Mouse (Mus musculus) CD4-positive, CD25-positive, alpha-beta regulatory T cell, adult 2 months (primary cell): Measurements from ENCODE around the gene Birc7.

Experiments used
- DNase-seq: peaks from one replicate; pipeline ENCODE4 v3.0.0-alpha.2; 2012; ENCODE audit warnings: low read depth, low spot score

The Birc7 gene

DNA sequence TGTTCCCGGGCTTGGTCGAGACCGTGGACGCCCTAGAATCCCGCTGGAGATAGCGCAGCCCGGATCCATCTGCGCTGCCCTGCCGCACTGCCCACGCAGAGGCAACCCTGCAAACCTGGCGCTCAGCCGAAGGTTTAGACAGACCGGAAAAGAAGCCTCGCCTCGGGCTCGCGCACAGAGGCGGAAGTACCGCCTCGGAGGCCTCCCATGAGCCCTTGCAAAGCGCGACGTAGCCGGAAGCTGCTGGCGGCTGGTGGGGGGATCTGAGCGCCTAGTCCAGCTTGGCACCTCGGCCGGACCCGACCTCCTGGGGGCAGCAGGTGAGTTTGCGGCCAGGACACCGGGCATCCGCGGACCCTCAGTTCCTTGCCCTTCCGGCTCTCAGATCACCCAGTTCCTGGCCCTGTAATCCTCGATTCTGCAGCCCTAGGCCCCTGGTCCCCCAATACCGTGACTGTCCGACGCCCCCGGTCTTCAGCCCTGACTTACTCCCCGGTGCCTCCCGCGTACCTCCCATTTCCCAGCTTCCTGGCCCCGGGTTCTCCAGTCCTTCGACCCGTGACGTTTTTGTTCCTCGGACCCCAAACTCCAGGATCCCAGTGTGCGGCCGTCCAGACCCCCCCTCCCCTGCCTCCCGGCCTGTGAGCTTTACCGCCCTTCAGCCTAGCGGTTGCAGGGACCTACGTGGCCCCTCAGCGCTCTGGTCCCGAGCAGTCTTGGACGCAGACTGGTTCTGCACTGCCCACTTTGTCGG is 38.4 kb downstream of the Birc7 start, which contains the start of gene Arfgap1:
Gene Arfgap1 (plus strand): TSS at position 216 of the 754 bp plus-strand sequence.
- peak; percentile 93 for DNase-seq

DNA sequence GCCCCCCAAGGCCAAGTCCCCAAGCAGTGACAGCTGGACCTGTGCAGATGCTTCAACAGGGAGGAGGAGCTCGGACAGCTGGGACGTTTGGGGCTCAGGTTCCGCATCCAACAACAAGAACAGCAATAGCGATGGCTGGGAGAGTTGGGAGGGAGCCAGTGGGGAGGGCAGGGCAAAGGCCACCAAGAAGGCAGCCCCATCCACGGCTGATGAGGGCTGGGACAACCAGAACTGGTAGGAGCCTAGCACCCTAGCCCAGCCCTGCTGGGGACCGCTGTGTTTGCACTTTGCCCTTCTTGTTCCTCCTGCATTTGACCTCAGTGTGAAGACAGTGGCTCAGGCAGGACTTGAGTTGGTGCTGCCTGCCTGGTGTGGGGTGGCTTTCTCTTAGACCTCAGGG is 52.3 kb downstream of the Birc7 start:
- no peak for DNase-seq
